Mouse (Mus musculus) heart, embryonic 14.5 days (tissue): ENCODE measurements around the gene Metrnl. TPM values are rescaled to one million over a fixed set of nuclear protein-coding genes. Genes with fewer than 3 reads are reported as not detected.

ENCODE experiments used
- polyA plus RNA-seq: library from polyadenylated mRNA; unstranded; fragments of >200 nt; fragmentation: Nextera tagmentation; extraction: Ambion mirVana; gene quantifications from 2 replicates; pipeline ENCODE4 v1.2.1, GENCODE M21; 2014

The Metrnl gene
- polyA plus RNA-seq, 1 experiment from 2014 or later = 18.1 TPM

Other genes starting within 250 kb of the Metrnl start
- gene Tbcd, start 249.6 kb upstream of the Metrnl start, polyA plus RNA-seq = 16.6 TPM in 2 replicates
- 0.19 TPM in 1 of 2 replicates, not detected in the other for gene Zfp750, start 182.2 kb upstream of the Metrnl start, polyA plus RNA-seq
- 6.3 and 7.0 TPM in 2 replicates for gene B3gntl1, start 28.4 kb upstream of the Metrnl start, polyA plus RNA-seq
- gene Ptchd3, start 128.7 kb downstream of the Metrnl start, polyA plus RNA-seq = 0.05 and 0.08 TPM in 2 replicates